Mouse (Mus musculus) adrenal gland, adult (tissue): ENCODE measurements around the gene Rspo1.
"Not testable (repeated sequence)": the region's sequence is repeated elsewhere in the genome, so short reads cannot be mapped to it uniquely, and the experiment has no call there.

Experiments used
- DNase-seq, 2 experiments: peaks; one replicate each; pipeline ENCODE4 v3.0.0; 2022 to 2023; ENCODE audit warnings: low spot score in 1 of 2; ENCODE audit not compliant: inconsistent age in 2 of 2

The Rspo1 gene

DNA sequence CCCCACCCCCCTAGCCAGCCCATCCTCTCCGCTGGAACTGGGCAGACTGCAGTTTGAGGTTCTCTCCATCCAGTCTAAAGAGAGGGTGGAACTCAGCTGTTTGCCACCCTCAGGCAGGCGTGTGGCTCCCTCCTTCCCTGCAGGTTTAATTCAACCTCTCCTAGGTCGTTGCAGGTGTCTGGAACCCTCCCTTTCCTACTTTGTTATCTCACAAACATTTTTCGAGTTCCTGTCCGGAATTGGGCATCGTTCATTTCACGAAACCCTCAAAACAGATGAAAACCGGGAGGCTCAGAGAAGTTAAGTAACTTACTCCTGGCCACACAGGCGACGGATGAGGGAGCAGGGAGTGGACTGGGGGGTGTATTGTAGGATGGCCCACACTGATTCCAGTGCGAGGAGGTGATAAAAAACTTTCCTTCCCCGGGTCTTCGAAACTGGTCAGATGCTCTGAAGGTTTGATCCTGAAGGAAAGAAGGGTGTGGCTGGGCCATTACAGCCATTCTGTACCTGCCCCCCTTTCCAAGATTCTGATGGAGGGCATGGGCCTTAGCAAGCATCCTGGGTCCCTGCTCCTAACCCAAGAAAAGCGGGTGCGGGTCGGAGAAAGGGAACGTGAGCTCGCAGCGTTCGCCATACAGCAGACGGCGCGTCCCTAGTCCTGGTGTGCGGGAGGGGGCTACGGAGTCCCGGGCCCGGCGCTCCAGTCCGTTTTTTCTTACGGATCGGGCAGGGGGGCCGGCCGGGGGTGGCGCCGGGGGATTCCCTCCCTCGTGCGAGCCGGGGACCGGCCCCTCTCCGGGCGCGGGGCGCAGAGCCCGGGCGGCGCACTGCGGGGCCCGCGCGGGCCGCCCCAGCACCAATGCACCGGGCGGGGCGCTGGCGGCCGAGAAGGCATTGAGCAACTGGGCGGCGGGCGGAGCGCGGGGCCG, at the start of gene Rspo1:
Gene Rspo1 (plus strand): TSS at position 760 of the 932 bp plus-strand sequence.
- peak in 1 of 2 experiments; percentile 42 for DNase-seq

DNA sequence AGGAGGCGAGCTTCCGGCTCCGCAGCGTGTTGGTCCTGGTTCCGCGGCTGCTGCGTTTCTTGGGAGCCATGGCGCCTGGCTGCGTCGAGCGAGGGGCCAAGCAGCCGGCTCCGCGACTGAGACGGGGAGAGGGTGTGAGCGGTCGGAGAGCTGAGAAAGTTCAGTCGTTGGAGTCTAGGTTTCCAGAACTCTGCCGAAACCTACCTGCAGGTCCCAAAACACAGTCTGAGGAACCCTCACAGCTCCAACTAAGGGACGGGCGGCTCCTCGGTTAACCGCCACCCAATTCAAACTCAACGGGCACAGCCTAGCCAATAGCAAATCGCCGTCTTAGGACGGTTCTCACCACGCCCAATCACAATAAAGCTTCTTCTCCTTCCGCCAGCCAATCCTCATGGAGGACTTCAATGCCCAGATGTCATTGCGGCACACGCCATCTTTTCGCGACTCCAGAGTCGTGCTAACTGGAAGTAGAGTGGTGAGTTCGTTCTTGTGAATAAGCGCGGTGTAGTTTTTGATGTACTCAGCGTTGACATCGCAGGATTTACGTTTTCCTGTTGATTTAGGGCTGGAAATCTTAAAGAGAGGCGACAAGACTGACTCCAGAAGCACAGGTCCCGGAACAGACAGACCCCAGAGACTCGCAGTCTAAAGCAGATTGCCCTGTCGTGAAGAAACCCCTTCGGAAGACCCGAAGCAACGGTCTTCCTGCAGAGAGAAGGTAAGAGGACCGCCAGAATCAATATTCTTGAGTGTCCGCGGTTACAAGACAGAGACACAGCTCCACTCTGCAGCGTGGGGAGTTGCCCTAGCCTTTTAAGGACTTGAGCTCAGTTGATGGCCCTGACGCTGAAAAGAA, 49.4 kb upstream of the Rspo1 start, which contains the start of gene 9930104L06Rik:
Gene 9930104L06Rik (plus strand): TSS at position 436 of the 859 bp plus-strand sequence.
- peak; percentile 95 to 98 for DNase-seq

DNA sequence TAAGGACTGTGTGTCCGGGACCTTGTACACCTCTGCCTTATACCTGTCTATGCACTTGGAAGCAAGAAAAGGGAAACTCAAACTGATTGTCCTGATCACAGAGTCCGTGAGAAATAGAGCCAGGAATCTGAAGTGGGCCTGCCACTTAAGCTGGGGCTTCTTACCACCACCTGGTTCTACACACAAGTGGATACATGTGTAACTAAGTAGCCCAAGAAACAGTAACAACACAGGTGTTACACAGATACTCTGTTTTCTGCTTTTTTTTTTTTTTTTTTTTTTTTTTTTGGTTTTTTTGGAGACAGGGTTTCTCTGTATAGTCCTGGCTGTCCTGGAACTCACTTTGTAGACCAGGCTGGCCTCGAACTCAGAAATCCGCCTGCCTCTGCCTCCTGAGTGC, 47.0 kb upstream of the Rspo1 start, which contains the start of gene Cdca8:
Gene Cdca8 (minus strand): TSS at position 101 of the 400 bp plus-strand sequence.
- DNase-seq = not testable (repeated sequence)

DNA sequence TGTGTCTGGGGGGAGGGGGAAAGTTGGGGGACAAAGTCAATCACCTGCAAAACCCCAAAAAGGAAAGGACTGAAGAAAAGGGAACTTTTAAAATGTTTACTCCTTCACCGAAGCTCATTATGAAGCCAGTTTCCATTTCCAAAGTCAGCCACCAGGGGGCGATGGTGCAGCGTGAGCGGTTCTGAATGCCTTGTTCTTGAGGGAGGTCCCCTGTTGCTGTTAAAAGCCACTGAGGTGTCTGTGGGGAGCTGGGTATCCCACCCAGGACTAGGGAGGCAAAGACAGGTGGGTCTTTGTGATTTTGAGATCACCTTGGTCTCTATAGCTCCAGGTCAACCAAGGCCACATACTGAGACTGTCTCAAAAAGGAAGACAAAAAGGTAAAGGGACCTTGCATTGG, 43.2 kb upstream of the Rspo1 start:
- DNase-seq = peak; percentile 61 to 92

DNA sequence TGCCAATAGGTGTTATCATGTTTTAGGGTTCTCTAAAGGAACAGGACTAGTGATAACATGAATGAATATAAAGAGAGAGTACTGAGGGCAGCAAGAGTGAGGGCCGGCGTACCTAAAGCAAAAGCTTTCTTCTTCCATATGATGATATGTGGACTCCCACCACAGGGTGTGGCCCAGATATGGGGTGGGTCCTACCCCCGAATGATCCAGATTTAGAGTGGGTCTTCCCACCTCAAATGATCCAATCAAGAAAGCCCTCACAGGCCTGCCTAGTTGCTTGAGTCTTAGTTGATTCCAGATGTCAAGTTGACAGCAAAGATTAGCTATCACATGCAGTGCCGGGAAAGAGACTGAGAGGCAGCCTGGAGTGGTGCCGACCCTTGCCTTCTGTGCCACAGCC, 42.4 kb upstream of the Rspo1 start:
- DNase-seq = no peak

DNA sequence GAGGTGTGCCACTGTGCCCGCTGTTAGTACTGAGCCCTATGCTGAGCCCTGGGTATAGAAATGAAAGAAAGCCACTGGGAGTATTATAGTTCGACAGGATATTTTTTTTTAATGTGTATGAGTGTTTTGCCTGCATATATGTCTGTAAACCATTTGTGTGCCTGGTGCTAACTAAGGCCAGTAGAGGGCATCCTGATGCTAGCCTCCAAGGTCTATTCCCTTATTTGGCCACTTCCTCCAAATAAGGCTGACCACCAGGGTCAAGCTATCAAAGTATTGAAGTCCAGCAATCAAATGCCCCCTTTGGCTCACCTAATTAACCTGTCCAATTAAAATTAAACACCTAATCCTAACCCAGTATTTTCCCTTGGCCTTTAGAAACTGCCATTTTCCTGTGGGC, 41.3 kb upstream of the Rspo1 start:
- DNase-seq = no peak

DNA sequence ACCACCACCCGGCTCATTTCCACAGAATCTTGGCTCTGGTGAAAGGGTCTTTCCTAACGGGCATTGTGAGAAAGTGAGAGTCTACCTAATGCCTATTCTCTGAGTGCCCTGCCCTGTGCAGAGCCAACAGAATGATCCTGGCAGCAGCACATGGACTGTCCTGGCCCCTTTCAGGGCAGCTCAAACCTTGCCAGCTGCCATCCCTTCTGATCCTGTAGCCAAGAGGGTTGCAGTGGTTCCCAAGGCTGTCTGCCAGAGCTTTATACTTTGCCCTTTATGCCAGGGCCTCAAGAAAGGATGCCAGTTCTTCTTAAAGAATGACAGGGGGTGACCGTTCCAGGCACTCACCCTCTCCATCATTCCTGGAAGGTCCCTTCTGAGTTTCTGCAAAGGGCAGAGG, 36.7 kb upstream of the Rspo1 start:
- peak in 1 of 2 experiments; percentile 58 for DNase-seq

DNA sequence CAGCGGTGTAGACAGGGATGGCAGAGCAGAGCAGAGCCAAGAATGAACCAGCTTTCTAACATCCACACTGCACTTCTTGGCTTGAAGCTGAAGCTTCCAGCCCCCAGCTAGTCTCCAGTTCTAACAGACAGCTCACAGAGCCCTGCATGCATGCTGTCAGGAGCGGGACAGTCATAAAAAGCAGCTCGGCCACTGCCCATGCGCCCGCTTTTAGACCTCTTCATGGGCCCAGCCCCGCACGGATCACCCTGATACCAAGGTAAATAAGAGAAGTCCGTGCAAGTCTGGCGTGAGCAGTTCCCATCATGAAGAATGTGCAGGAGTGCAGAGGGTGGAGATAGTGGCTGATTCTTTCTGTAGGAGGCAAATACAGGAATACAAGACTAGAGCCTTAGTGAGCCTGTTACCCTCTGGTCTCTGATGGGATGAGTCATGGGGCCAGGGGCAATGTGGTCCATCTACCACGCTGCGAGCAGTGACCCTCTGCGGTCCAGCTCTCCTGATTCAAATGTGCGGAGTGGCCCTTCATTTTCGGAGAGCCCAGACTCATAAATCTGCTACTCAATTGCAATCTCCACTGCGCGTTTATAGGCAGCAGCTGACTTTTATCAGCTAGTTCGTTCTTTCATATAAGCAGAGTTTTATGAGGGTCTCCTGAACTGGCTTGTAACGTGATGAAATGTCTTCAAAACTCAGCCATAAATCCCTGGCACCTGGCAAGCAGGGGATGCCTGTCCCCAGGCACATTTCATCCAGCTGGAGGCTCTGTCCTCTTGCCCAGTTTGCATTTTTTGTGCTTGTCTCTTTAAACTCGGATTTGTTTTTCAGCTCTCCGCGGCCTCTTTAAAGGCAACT, 35.8 kb upstream of the Rspo1 start:
- DNase-seq = no peak

DNA sequence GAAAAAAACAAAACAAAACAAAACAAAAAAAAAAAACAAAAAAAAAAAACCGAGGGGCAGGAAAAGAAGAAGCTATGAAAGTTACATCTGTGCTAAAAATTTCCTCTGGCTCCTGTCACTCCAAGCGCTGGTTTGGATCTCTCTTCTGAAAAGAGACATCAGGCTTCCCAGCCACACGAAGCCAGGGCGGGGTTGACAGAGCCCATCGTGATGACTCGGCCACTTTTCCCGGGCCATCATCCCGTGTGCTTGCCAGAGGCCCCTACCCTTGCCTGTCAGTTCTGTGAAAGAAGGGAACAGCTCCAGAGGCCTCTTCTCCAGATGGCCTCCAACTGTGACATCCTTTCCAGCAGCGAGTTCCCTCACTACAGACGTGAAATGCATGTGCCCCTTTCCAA, 35.2 kb upstream of the Rspo1 start:
- DNase-seq = no peak

DNA sequence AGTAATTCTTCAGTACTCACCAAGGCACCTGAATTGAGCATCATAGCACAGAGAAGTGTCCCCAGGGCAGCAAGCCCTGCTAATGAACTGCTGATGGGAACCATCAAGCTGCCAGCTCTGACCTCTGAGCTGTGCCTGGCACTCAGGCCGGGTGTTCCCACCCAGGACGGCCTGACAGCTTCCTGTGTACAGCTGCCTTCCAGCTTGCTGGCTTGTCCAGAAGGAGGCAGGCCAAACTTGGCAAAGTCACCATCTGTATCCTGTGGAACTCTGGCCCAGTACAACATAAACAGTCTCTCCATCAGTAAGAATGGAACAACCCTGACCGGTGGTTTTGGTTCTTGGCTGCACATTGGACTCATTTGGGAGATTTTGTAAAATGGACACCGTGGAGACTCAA, 32.7 kb upstream of the Rspo1 start:
- no peak for DNase-seq

DNA sequence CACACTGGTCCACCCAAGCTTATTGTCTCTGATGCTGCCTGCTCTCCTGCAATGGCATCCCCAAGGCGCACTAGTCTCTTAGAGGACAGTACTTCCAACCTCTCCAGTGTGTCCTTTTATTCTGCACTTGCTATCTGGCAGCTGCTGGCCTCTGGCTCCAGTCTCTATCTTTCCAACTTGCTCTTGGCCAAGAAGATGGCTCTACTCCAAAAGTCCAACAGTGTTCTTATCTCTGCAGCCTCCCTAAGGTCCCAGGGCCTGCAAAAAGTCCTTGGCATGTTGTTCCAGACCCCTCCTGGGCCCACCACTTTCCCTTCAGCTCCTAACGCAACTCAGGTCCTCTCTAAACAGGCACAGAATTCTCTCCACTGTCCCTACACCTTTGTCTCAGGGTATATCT, 28.9 kb upstream of the Rspo1 start:
- no peak for DNase-seq

DNA sequence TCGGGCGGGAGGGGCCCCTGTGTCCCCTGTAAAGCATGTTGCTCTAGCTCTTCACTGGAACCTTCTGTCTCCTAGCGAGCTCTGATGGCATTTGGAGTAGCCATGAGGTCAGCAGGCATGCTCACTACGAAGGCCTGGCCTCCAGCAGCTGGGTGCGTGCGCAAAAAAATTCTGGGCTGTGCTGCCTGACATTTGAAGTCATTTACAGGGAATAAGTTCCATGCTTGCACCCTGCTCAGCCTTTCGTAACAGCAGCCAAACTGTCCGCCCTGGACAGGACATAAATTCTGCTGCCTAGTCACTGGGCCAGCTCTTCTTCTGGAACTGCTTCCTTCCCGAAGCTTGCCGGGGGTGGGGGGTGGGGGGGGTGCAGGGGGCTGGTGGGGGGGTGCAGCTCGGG, 27.2 kb upstream of the Rspo1 start:
- peak; percentile 76 to 87 for DNase-seq

DNA sequence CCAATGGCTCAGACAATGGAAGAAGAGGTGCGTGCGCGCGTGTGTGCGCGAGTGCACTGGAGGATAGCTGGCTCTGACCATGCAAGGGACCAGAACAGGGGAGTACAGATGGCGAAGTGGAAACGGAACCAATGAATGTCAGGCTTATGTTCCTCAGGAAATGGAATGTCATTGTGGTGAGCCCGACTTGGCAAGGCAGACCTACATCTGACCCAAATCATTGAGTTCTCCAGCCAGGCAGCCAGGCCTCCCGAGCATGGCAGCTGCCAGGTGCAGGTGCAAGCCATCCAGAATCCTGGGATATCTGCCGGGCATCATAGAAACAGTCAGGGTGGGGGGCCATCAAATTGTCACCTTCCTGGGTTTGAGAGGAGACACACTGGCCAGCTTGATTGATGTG, 25.3 kb upstream of the Rspo1 start:
- no peak for DNase-seq

DNA sequence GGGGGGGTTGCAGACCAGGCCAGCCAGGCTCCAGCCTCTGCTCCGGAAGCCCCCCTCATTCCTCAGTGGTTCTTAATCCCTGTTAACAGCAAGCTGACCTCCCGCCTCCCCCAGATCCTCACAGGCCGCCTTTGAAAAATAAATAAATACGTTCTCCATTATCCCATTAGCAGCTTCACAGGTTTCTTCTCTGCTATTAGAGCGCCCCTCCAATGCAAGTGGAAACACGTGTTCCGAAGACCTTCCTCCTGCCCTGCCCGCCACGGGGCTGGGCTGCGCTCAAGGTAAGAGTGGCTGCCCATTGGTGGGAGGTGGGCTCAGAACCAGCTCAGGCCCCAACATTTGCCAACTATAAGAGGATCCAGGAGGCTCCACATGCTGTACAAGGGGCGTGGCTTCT, 23.7 kb upstream of the Rspo1 start:
- DNase-seq = no peak

DNA sequence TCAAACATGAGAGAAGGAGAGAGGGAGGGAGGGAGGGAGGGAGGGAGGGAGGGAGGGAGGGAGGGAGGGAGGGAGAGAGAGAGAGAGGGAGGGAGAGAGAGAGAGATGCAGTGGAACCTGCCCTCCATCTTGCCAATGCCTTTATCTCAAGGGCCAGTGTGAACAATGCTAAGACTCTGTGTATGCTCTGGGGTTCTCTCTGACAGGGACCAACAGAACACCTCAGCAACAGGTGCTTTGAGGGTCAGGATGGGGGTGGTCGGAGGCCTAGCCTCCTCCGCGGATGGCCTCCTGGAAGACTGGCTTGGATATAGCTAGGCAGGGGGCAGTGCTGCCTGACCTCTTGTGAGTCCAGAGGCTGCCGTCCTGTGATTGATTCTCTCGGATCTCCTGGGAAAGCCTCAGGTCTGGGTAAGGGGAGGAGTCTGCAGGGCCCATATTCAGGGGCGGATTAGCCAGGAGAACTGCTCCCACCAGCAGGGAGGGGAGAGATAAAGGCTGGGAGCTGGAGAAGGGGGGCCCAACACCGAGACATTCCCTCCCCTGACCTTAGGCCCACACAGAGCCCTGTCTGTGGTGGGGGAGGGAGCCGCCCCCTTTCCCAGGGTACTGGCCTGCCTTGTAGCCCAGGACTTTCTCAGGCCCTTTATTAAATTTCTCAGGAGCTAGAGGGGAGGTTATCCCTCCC, 21.2 kb upstream of the Rspo1 start:
- no peak for DNase-seq

DNA sequence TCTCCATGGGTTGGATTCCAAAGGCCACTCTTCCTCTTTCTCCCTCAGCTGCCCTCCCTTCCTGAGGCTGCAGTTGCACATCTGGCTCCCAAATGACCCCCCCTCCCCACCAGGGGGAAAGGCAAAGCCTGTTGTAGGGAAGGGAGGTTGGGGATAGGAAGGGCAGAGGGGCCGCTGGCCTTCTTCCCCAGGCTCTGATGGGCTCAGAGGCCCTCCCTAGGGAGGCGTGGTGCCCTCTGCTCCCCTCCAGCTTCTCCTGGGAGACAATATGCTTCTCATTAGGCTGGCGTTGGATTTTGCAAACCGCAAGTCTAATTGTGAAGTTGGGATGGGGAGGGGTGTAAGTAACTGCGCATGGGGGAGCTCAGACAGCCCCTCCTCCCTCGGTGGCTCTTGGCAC, 17.5 kb upstream of the Rspo1 start:
- no peak for DNase-seq

DNA sequence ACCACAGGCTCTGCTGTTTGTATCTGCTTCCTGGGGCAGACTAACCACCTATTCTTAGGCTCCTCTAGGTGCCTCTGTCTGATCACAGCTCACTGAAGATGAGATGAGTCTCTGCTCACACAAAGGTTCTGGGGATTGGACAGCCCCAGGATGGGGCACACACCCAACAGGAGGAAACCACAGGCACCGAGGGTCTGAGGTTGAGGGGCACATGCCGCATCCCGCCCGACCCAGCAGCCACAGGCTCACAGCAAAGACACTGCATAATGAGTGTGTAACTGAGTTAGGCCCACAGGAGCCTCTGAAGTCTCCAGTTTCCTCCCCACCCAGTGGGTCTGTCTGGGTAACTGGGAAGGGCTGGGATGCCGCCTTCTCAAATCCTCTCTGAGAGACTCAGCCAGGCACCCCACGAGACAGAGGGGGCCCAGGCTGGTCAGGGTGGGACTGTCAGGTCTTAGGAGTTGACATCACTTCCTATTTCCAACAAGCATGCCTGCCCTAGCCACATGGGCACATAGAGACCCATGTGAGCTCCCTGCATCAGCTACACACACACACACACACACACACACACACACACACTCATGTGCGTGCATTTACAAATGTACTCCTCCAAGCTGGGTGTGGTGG, 16.9 kb upstream of the Rspo1 start:
- DNase-seq = no peak

DNA sequence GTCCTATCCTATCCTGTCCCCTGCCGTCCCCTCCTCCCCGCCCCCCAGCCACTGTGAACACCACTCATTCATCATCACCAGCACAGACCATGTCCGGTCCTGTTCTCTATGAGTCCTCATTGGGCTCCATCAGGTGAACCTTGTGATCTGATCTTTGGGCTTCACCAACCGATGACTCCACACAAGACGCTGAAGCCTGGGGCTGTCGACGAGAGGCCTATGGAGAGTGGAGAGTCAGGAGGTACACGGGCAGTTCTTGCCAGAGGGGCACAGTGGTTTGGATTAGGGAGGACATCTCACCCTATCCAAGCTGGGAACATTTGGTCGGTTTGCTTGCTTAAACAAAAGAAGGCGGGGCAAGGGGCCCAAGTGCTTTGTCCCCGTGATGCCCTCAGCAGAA, 16.0 kb upstream of the Rspo1 start:
- no peak for DNase-seq

DNA sequence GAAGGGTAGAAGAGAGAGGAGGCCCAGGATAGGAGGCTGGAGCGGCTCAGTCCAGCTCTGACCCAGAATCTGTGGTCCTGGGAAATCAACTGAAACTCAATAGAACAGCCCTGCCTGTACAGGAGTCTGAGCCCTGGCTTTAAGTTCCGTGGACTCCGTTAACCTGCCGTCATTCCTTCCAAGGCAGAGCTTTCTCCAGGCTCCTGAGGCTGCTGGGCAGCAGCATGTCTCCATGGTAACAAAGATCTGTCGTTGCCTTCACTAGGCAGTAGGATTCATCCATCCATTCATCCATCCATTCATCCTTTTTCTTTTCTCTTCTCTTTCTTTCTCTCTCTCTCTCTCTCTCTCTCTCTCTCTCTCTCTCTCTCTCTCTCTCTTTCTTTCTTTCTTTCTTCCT, 15.6 kb upstream of the Rspo1 start:
- DNase-seq = no peak

DNA sequence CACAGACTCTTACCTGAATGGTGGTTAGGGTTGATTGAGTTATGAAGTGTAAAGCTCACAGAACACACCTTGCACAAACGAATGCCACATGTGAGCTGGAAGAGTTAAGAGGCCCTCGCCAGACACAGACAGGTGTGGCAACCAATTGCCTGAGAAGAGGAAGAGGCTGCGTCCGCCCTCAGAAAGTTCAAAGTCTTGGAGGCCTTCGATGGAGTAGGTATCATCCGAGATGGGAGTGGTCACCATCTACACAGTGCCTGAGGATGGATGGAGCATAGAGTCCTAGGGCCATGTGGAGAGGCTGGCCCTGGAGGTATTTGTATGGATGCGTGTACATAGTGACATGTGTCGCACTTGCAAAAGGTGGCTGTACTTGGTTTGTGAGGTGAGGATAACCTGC, 15.1 kb upstream of the Rspo1 start:
- no peak for DNase-seq
